Mouse (Mus musculus) heart, postnatal 0 days (tissue): ENCODE measurements around the gene Cldn5. TPM values are rescaled to one million over a fixed set of nuclear protein-coding genes. Genes with fewer than 3 reads are reported as not detected.
A peak's percentile ranks its signal among the peaks of the same experiment; 100 is the strongest.

ENCODE experiments used
- ATAC-seq: fragments of 200-750 bp; cut with Nextera tagmentation; 2 replicates; pipeline ENCODE4 v1.8.0; 2017; ENCODE audit warnings: low read depth, moderate number of reproducible peaks, moderate library complexity; ENCODE audit not compliant: insufficient read depth
- DNase-seq: peaks from one replicate; pipeline ENCODE4 v3.0.0-alpha.2; 2016; ENCODE audit warnings: low spot score
- H3K27ac ChIP-seq: fragments of 300-500 bp; sonication (generic); 2 replicates; pipeline ENCODE4 v1.5.1; 2014; ENCODE audit warnings: low read depth, mild to moderate bottlenecking
- H3K27me3 ChIP-seq: fragments of 300-500 bp; sonication (generic); 2 replicates; pipeline ENCODE4 v1.6.1; 2014; ENCODE audit warnings: low read length, mixed read lengths; ENCODE audit not compliant: control insufficient read depth, insufficient read depth
- H3K36me3 ChIP-seq: fragments of 300-500 bp; sonication (generic); replicated peaks from 2 replicates; pipeline ENCODE4 v1.6.1; 2014; ENCODE audit warnings: low read length, mixed read lengths; ENCODE audit not compliant: control insufficient read depth, insufficient read depth
- H3K4me1 ChIP-seq: fragments of 300-500 bp; sonication (generic); 2 replicates; pipeline ENCODE4 v1.6.1; 2014; ENCODE audit warnings: antibody characterized with exemption; ENCODE audit not compliant: control insufficient read depth, insufficient read depth
- H3K4me2 ChIP-seq: fragments of 300-500 bp; sonication (generic); 2 replicates; pipeline ENCODE4 v1.6.1; 2014; ENCODE audit warnings: low read depth, mild to moderate bottlenecking, low read length, moderate library complexity
- H3K4me3 ChIP-seq: fragments of 300-500 bp; sonication (generic); 2 replicates; pipeline ENCODE4 v1.5.1; 2014; ENCODE audit warnings: low read depth, low read length
- H3K9ac ChIP-seq: fragments of 300-500 bp; sonication (generic); replicated peaks from 2 replicates; pipeline ENCODE4 v1.6.1; 2014; ENCODE audit warnings: low read depth, low read length, mixed read lengths
- H3K9me3 ChIP-seq: fragments of 300-500 bp; sonication (generic); replicated peaks from 2 replicates; pipeline ENCODE4 v1.6.1; 2016; ENCODE audit warnings: low read length; ENCODE audit not compliant: control insufficient read depth
- CTCF ChIP-seq: IDR thresholded peaks from 2 replicates; pipeline ENCODE4 v1.5.1; 2016; ENCODE audit warnings: antibody characterized with exemption, control low read depth, low read depth
- EP300 ChIP-seq: IDR thresholded peaks from 2 replicates; pipeline ENCODE4 v1.6.1; 2016; ENCODE audit warnings: antibody characterized with exemption, low read depth
- WGBS: fragments of 180-500 bp; shearing (Covaris S2); extraction: QIAGEN DNeasy Blood & Tissue Kit; methylation state at CpG from one replicate; pipeline ENCODE4 v1.1.7; 2014; 5-methylcytosine and 5-hydroxymethylcytosine counted together
- polyA plus RNA-seq: library from polyadenylated mRNA; unstranded; fragments of >200 nt; fragmentation: Nextera tagmentation; extraction: Ambion mirVana; gene quantifications from 2 replicates; pipeline ENCODE4 v1.2.1, GENCODE M21; 2015
- total RNA-seq: library from RNA; depleted of rRNA; stranded (reverse); fragments of >200 nt; gene quantifications from 2 replicates; pipeline ENCODE4 v1.2.3, GENCODE M21; 2014; ENCODE audit warnings: low replicate concordance; rRNA removed

Gene Cldn5
- total and polyA plus RNA-seq, 2 experiments from 2014 or later, result 44.8 to 108 TPM

- peaks cover 14% of the 10 kb centered on the region for H3K4me1 ChIP-seq
- no peaks in the 10 kb centered on the region for H3K9me3 ChIP-seq
- no peaks in the 10 kb centered on the region for H3K27me3 ChIP-seq
- H3K9ac ChIP-seq, result peak overlapping the region; percentile 81
- H3K27ac ChIP-seq, result peak overlapping the region; percentile 83
- H3K36me3 ChIP-seq, result peaks cover 49% of the 10 kb centered on the region
- 1% methylated on average over 31 of the region's 31 CpGs for WGBS
- H3K4me3 ChIP-seq, result peak overlapping the region; percentile 71
- ATAC-seq, result peak; percentile 14
- no peak for DNase-seq
- H3K4me2 ChIP-seq, result peak overlapping the region; percentile 92
- no peak for TF ChIP-seq EP300
- TF ChIP-seq CTCF, result no peak
Observed at GRCm38 (mm10) chr16:18812385-18812910, 35.8 kb downstream of the Cldn5 start.

- DNase-seq, result no peak
- no peaks in the 10 kb centered on the region for H3K9me3 ChIP-seq
- H3K27ac ChIP-seq, result no peak overlapping the region
- H3K4me1 ChIP-seq, result no peaks in the 10 kb centered on the region
- H3K27me3 ChIP-seq, result no peaks in the 10 kb centered on the region
- no peak overlapping the region for H3K4me3 ChIP-seq
- no peak for ATAC-seq
- TF ChIP-seq EP300, result no peak
- TF ChIP-seq CTCF, result no peak
- no peak overlapping the region for H3K4me2 ChIP-seq
- H3K36me3 ChIP-seq, result peaks cover 98% of the 10 kb centered on the region
- no peak overlapping the region for H3K9ac ChIP-seq
- 58% methylated on average over 1 of the region's 1 CpGs for WGBS
Observed at GRCm38 (mm10) chr16:18822356-18822755, 45.7 kb downstream of the Cldn5 start.

- Histone ChIP-seq H3K4me1 (no peaks in the 10 kb centered on the region), H3K9me3 (no peaks in the 10 kb centered on the region), H3K27ac (no peak overlapping the region), H3K9ac (no peak overlapping the region), H3K36me3 (peaks cover 98% of the 10 kb centered on the region), H3K4me2 (no peak overlapping the region), H3K27me3 (no peaks in the 10 kb centered on the region), H3K4me3 (no peak overlapping the region)
- WGBS, result 85% methylated on average over 4 of the region's 4 CpGs
- no peak for DNase-seq
- TF ChIP-seq CTCF (no peak), EP300 (no peak)
- no peak for ATAC-seq
Observed at GRCm38 (mm10) chr16:18822925-18823324, 46.3 kb downstream of the Cldn5 start.

Other genes starting within 250 kb of the Cldn5 start
- gene Tbx1, start 186.2 kb upstream of the Cldn5 start, total RNA-seq, result 2.1 TPM in 1 of 2 replicates, not detected in the other
- 0.11 and 0.14 TPM in 2 replicates for gene Tbx1, start 186.2 kb upstream of the Cldn5 start, polyA plus RNA-seq
- 2.1 and 5.4 TPM in 2 replicates for gene Gp1bb, start 154.4 kb upstream of the Cldn5 start, total RNA-seq
- 3.0 TPM in 2 replicates for gene Gp1bb, start 154.4 kb upstream of the Cldn5 start, polyA plus RNA-seq
- not detected in 2 replicates for gene Gm49601, start 150.4 kb upstream of the Cldn5 start, total RNA-seq
- gene Gm49601, start 150.4 kb upstream of the Cldn5 start, polyA plus RNA-seq, result 0.32 and 0.34 TPM in 2 replicates
- 8.7 and 12.3 TPM in 2 replicates for gene Sept5, start 146.9 kb upstream of the Cldn5 start, total RNA-seq
- gene Sept5, start 146.9 kb upstream of the Cldn5 start, polyA plus RNA-seq, result 3.8 and 5.5 TPM in 2 replicates
- gene Ufd1, start 34.9 kb downstream of the Cldn5 start, total RNA-seq, result 31.5 and 62.7 TPM in 2 replicates
- gene Ufd1, start 34.9 kb downstream of the Cldn5 start, polyA plus RNA-seq, result 70.2 and 74.4 TPM in 2 replicates
- 16.3 and 25.7 TPM in 2 replicates for gene Cdc45, start 35.1 kb downstream of the Cldn5 start, total RNA-seq
- gene Cdc45, start 35.1 kb downstream of the Cldn5 start, polyA plus RNA-seq, result 10.3 and 12.1 TPM in 2 replicates
- gene 2510002D24Rik, start 59.7 kb downstream of the Cldn5 start, total RNA-seq, result 34.7 and 45.6 TPM in 2 replicates
- gene 2510002D24Rik, start 59.7 kb downstream of the Cldn5 start, polyA plus RNA-seq, result 30.6 and 32.9 TPM in 2 replicates
- gene Gm28539, start 59.7 kb downstream of the Cldn5 start, total RNA-seq, result 2.1 and 13.1 TPM in 2 replicates
- gene Gm28539, start 59.7 kb downstream of the Cldn5 start, polyA plus RNA-seq, result not detected in 2 replicates
- gene Mrpl40, start 100.0 kb downstream of the Cldn5 start, total RNA-seq, result 10.1 and 24.9 TPM in 2 replicates
- 83.7 and 87.1 TPM in 2 replicates for gene Mrpl40, start 100.0 kb downstream of the Cldn5 start, polyA plus RNA-seq
- 19.0 and 21.8 TPM in 2 replicates for gene Hira, start 100.2 kb downstream of the Cldn5 start, total RNA-seq
- gene Hira, start 100.2 kb downstream of the Cldn5 start, polyA plus RNA-seq, result 5.2 and 6.7 TPM in 2 replicates